Mouse (Mus musculus): Measurements from ENCODE around the gene Sbno1. TPM values are rescaled to one million over a fixed set of nuclear protein-coding genes. Genes with fewer than 3 reads are reported as not detected.
"Not testable (repeated sequence)": the region's sequence is repeated elsewhere in the genome, so short reads cannot be mapped to it uniquely, and the experiment has no call there.

Gene Sbno1
- total RNA-seq, 2 experiments from 2014 or later, result 180 to 185 TPM

DNA sequence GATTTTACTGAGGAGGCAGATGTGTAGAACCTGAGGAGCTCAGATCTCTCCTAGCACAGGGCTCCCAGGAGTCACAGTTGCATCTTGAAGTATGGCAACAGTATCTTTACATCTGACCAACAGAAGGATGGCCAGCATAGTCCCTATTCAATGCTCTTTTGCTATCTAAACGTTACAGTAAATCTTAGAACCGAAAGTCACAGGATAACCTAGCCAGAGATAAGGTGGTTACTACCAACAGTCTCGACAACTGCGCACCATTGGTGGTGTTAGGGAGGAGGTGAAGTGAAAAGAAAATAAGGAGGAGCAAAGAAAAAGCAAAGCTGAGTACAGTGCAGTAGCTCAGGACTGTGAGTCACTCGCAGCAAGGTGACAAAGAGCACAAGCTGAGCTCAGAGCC lies 13.6 kb downstream of the Sbno1 start:
- intact Hi-C loops (cut with DNase I), result no loop called here
- Histone ChIP-seq H3K4me3 (no peak overlapping the region), H3K27ac (no peak overlapping the region)
- no peak for DNase-seq (ENCODE audit: extremely low spot score in 1 of 2, low spot score in 2 of 2)
- no peak for TF ChIP-seq CTCF (IDR thresholded peaks at IDR 0.05)

- no peak for DNase-seq (ENCODE audit: extremely low spot score in 1 of 2, low spot score in 2 of 2)
These were observed 15.0 kb downstream of the Sbno1 start for GRCm38 (mm10) chr5:124410808-124411207.

GRCm38 (mm10) chr5:124393726-124394125 lies 32.1 kb downstream of the Sbno1 start:
- H3K27ac ChIP-seq, result no peak overlapping the region
- intact Hi-C loops (cut with DNase I), result no loop called here
- no peak overlapping the region for H3K4me3 ChIP-seq
- TF ChIP-seq CTCF (IDR thresholded peaks at IDR 0.05), result no peak
- no peak for DNase-seq (ENCODE audit: extremely low spot score in 1 of 2, low spot score in 2 of 2)

More at GRCm38 (mm10) chr5:124410808-124411207, 15.0 kb downstream of the Sbno1 start:
- intact Hi-C loops (cut with DNase I), result no loop called here
- Histone ChIP-seq H3K27ac (no peak overlapping the region), H3K4me3 (no peak overlapping the region)
- TF ChIP-seq CTCF (IDR thresholded peaks at IDR 0.05), result peak; percentile 16; the same call in 1 of the 2 replicates

GRCm38 (mm10) chr5:124392412-124392811 lies 33.4 kb downstream of the Sbno1 start:
- Histone ChIP-seq H3K4me3 (no peak overlapping the region), H3K27ac (no peak overlapping the region)
- no peak for TF ChIP-seq CTCF (IDR thresholded peaks at IDR 0.05)
- no peak for DNase-seq (ENCODE audit: extremely low spot score in 1 of 2, low spot score in 2 of 2)
- intact Hi-C loops (cut with DNase I), result no loop called here

- peak; percentile 32 for TF ChIP-seq CTCF (IDR thresholded peaks at IDR 0.05)
- Histone ChIP-seq H3K4me3 (no peak overlapping the region), H3K27ac (no peak overlapping the region)
- intact Hi-C loops (cut with DNase I), result no loop called here
- DNase-seq (ENCODE audit: extremely low spot score in 1 of 2, low spot score in 2 of 2), result no peak
These were observed 37.9 kb downstream of the Sbno1 start for GRCm38 (mm10) chr5:124387932-124388331.

GRCm38 (mm10) chr5:124380121-124380520 lies 45.7 kb downstream of the Sbno1 start:
- Histone ChIP-seq H3K27ac (no peak overlapping the region), H3K4me3 (no peak overlapping the region)
- no peak for DNase-seq (ENCODE audit: extremely low spot score in 1 of 2, low spot score in 2 of 2)
- intact Hi-C loops (cut with DNase I), result no loop called here
- no peak for TF ChIP-seq CTCF (IDR thresholded peaks at IDR 0.05)

GRCm38 (mm10) chr5:124377149-124377548 lies 48.7 kb downstream of the Sbno1 start:
- intact Hi-C loops (cut with DNase I), result no loop called here
- DNase-seq (ENCODE audit: extremely low spot score in 1 of 2, low spot score in 2 of 2), result no peak
- no peak for TF ChIP-seq CTCF (IDR thresholded peaks at IDR 0.05)

DNA sequence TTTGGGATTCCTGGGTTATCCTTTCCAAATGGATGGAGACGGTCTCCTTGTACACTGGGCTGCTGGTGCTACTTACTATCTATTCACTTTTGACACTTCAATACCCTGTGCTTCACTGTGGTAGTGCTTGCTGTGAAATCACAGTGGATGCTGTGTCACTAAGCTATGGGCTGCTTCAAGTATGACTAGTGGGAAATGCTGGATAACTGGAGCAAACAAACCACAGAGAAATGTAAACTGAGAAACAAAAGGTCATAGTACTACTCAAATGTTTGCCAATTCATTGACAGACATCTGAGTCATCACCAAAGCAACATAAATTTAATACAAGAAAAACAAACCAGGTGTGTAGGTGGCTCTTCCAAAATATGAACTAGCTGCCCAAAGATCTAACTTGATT lies 49.4 kb downstream of the Sbno1 start:
- intact Hi-C loops (cut with DNase I), result no loop called here
- Histone ChIP-seq H3K27ac (no peak overlapping the region), H3K4me3 (no peak overlapping the region)
- DNase-seq (ENCODE audit: extremely low spot score in 1 of 2, low spot score in 2 of 2), result no peak
- TF ChIP-seq CTCF (IDR thresholded peaks at IDR 0.05), result no peak

More at GRCm38 (mm10) chr5:124377149-124377548, 48.7 kb downstream of the Sbno1 start:
- no peak overlapping the region for H3K4me3 ChIP-seq
- no peak overlapping the region for H3K27ac ChIP-seq

GRCm38 (mm10) chr5:124374298-124374697 lies 51.5 kb downstream of the Sbno1 start:
- TF ChIP-seq CTCF (IDR thresholded peaks at IDR 0.05), result no peak
- Histone ChIP-seq H3K4me3 (no peak overlapping the region), H3K27ac (no peak overlapping the region)
- intact Hi-C loops (cut with DNase I), result loop anchor here (5.0 kb wide), 1 partner anchor 33 kb away; no protein-coding TSS in a partner anchor
- DNase-seq (ENCODE audit: extremely low spot score in 1 of 2, low spot score in 2 of 2), result no peak

- no peak for DNase-seq (ENCODE audit: extremely low spot score in 1 of 2, low spot score in 2 of 2)
- intact Hi-C loops (cut with DNase I), result no loop called here
- TF ChIP-seq CTCF (IDR thresholded peaks at IDR 0.05), result no peak
- no peak overlapping the region for H3K27ac ChIP-seq
- H3K4me3 ChIP-seq, result no peak overlapping the region
These were observed 59.1 kb downstream of the Sbno1 start for GRCm38 (mm10) chr5:124366721-124367120.

GRCm38 (mm10) chr5:124365754-124366153 lies 60.0 kb downstream of the Sbno1 start:
- no peak for TF ChIP-seq CTCF (IDR thresholded peaks at IDR 0.05)
- intact Hi-C loops (cut with DNase I), result no loop called here
- no peak overlapping the region for H3K4me3 ChIP-seq
- H3K27ac ChIP-seq, result no peak overlapping the region
- no peak for DNase-seq (ENCODE audit: extremely low spot score in 1 of 2, low spot score in 2 of 2)

DNA sequence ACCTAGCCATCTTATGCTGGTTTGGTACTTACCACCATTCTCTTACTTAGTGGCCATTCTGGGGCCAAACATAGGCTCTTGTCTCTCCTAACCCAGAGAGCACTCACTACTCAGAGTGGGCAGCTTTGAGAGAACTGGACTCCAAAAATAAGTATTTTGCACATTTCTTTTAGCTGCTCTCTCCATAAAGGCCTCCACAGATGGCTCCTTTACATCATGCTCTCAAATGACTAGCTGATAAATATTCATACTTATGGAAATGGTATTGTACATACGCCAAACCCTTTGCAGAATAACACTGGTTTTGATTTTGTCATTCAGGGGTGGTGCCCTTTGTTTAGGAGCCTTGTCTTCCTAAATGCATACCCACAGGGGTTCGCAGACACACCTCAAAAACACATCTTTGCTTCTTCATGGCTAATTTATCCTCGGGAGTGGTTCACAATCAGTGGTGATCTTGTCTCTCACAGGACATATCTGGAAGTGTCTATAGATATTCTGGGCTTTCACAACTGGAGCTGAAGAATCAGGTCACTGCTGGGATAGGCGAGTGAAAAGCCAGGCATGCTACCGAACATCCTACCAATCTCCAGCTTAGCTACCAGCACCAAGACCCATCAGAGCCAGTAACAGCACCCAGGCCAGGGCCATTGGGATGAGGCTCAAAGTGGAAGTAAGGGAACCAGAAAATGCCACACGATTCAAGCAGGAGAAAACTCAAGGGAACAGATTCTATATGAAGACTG lies 61.5 kb downstream of the Sbno1 start:
- intact Hi-C loops (cut with DNase I), result no loop called here
- no peak for TF ChIP-seq CTCF (IDR thresholded peaks at IDR 0.05)
- Histone ChIP-seq H3K4me3 (no peak overlapping the region), H3K27ac (peak overlapping the region; percentile 69)
- DNase-seq (ENCODE audit: extremely low spot score in 1 of 2, low spot score in 2 of 2), result no peak

DNA sequence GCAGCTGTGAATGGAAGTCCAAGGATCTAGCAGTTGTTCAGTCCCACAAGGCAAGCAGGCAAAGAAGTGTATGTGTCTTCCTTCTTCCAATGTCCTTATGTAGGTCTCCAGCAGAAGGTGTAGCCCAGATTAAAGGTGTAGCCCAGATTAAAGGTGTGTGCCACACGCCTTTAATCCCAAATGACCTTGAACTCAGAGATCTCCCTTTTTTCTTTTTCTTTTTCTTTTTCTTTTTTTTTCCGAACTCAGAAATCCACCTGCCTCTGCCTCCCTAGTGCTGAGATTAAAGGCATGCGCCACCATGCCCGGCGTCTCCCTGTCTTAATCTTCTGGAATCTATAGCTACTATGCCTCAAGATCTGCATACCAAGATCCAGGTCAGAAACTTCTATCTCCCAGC lies 62.8 kb downstream of the Sbno1 start, which contains the start of gene Cdk2ap1:
Gene Cdk2ap1 (minus strand): TSS at position 101 of the 400 bp plus-strand sequence.
- H3K27ac ChIP-seq, result peak within 1 kb of the TSS; percentile 69
- intact Hi-C loops (cut with DNase I); H3K4me3 ChIP-seq; DNase-seq (ENCODE audit: extremely low spot score in 1 of 2, low spot score in 2 of 2): not testable (repeated sequence)
